Mouse (Mus musculus) heart, postnatal 25 days (tissue): ENCODE measurements around the gene Ccdc39. TPM values are rescaled to one million over a fixed set of nuclear protein-coding genes. Genes with fewer than 3 reads are reported as not detected.
A peak's percentile ranks its signal among the peaks of the same experiment; 100 is the strongest.

Experiments used
- DNase-seq: peaks from one replicate; pipeline ENCODE4 v3.0.0; 2022; ENCODE audit warnings: low spot score
- intact Hi-C: fragments of 180-260 bp; cut with DNase I; formaldehyde crosslinking; loops from one replicate; pipeline ENCODE4 v1.15.1; 2025
- total RNA-seq, 2 experiments: library from RNA; stranded (reverse); gene quantifications; 2 replicates each; pipeline ENCODE4 v1.2.3; 2021

The Ccdc39 gene
- under 1 TPM; 0.17 to 0.26 TPM for total RNA-seq

GRCm38 (mm10) chr3:33843801-33844632 lies at the start of gene Ccdc39:
Ccdc39 (minus strand) TSS chr3:33844310.
- intact Hi-C loops: no loop called here
- DNase-seq: peak; percentile 19

- DNase-seq: no peak
- intact Hi-C loops: no loop called here
These were observed 49.3 kb upstream of the Ccdc39 start for GRCm38 (mm10) chr3:33893433-33893832.

GRCm38 (mm10) chr3:33887438-33887837 lies 43.3 kb upstream of the Ccdc39 start:
- no peak for DNase-seq

DNA sequence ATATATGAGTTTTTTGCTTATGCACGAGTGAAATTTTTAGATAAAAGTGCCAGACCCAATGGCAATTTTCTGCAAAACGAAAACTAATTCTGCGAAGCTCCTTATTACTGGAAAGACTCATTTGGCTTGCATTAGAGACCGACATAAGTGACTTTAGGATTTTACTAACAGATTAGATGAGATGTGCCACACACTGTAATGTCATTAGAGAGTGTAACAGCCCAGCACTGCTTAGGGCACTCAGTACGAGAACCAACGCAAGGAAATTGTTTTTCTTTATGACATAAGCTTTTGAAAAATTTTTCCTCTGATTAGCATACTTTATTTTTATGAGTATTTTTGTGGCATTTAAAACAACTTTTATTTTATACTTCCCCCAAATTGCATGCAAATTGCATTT lies 39.0 kb upstream of the Ccdc39 start:
- intact Hi-C loops: no loop called here
- DNase-seq: no peak

More at GRCm38 (mm10) chr3:33887438-33887837, 43.3 kb upstream of the Ccdc39 start:
- intact Hi-C loops: no loop called here

- intact Hi-C loops: no loop called here
- no peak for DNase-seq
These were observed 38.6 kb upstream of the Ccdc39 start for GRCm38 (mm10) chr3:33882695-33883094.

- intact Hi-C loops: no loop called here
- no peak for DNase-seq
These were observed 34.6 kb upstream of the Ccdc39 start for GRCm38 (mm10) chr3:33878661-33879060.

DNA sequence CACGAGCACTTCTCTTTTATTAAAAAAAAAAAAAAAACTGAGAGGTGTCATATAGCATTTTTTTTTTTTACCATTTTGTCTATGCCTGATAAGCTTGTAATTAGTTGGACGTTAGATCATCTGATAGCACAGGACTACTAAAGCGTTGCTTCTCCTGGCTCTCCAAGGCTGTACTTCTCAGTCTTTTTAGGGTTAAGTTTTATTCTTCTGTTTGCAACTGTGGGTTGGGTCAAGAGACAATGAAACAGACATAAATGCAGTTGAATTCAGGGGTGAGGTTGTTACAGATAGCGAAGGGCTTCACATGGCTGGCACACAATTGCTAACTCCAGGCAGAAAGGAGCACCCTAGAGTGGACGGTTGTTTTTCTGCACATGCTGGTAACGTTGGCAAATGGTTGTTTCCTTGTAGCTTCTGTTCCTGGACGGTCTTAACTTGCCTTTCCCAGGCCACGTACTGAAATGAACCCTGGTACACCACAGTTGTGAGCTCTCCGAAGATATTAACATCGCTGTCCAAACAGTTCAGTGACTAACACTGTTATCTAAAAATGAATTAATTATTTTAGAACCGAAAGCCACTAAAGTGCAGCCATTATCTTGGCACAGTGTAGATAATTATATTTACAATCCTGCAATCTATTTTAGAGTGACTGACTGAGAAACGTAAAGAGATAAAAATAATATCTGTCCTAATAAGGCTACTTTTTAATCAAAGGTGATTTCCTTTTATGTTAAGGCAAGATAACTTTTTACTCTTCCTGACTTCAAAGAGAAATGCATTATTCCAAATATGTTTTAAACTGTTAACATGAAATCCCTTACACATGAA lies 30.6 kb upstream of the Ccdc39 start:
- intact Hi-C loops: no loop called here

GRCm38 (mm10) chr3:33873837-33874236 lies 29.7 kb upstream of the Ccdc39 start:
- intact Hi-C loops: no loop called here
- DNase-seq: no peak

More for the DNA sequence above, 30.6 kb upstream of the Ccdc39 start:
- no peak for DNase-seq

- DNase-seq: no peak
- intact Hi-C loops: no loop called here
These were observed 29.3 kb upstream of the Ccdc39 start for GRCm38 (mm10) chr3:33873366-33873765.

DNA sequence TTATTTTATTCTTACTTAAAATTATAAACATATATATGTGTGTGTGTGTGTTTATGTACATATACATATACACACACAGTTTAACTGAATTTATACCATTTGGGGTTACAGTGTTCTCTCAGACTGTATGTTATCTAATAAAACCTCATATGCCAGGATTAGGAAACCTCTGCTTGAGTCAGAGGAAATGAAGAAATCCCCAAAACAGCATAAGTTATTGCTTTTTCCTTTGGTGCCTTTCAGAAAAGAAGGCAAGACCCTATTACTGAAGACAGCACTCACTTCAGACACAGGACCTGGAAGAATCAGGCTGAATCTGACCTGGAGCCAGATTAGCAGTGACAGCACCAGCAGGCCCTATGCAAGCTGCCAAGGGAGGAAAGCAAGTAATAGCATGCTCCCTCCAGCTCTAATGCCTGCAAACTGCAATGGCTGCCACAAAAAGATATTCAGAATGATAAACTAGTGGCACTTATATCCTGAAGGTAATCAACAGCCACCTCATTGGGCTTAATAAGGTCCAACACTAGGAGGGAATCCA lies 20.0 kb upstream of the Ccdc39 start:
- no peak for DNase-seq
- intact Hi-C loops: no loop called here

DNA sequence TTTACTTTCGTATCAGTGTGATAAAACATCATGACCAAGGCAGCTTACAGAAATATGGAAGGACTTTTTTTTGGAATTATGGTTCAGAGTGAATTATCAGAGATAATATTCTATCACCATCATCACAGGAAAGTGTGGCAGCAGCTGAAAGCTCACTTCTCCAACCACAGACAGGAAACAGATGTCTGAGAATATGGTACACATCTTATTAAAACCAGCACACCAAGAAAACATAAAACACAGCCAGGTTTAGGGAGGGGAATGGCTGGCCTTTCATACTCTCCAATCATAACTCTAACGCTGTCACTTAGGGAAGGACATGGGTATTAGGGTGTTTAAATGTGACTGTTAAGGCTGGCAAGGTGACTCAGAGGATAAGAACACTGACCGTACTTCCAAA lies 14.8 kb upstream of the Ccdc39 start:
- intact Hi-C loops: no loop called here
- DNase-seq: no peak

- intact Hi-C loops: no loop called here
These were observed 9.0 kb upstream of the Ccdc39 start for GRCm38 (mm10) chr3:33853062-33853461.

DNA sequence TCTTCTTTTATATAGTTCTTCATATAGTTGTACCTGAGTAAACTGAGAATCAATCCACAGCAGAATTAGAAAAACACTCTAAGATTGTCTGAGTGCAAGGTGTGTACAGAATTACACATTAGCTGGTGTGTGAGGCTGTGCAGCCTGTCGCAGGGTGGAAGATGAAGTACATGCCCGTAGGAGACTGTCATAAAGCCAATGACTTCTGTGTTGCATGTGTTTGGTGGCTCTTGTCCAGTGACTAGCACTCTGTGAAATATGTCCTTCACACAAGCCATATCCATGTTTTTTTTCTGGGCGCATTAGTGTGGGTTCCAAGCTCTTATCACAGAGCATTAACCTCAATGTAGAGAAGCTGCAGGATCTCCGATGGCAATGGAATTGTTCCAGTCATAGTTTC lies 6.7 kb upstream of the Ccdc39 start:
- DNase-seq: no peak
- intact Hi-C loops: no loop called here

More at GRCm38 (mm10) chr3:33853062-33853461, 9.0 kb upstream of the Ccdc39 start:
- DNase-seq: no peak

DNA sequence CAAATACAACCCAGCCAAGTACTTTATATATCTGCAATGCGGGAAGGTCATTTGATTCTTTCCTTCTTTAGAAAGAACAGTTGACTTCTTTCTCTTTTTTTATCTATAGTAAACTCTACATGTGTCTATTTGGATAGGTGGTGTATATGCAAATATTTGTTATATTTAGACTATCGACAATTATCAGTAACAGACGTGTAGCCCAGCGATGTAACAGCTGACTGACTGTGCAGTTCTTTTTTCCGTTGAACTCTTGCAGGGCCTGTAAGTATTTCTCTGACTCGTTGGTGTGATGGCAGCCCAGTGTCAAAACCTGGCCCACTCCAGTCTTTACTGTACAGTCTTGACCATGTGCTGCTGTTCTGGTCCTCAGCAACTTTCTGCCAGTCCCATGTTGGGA lies 2.5 kb upstream of the Ccdc39 start:
- no peak for DNase-seq
- intact Hi-C loops: no loop called here

GRCm38 (mm10) chr3:33838877-33839276 lies 5.2 kb downstream of the Ccdc39 start:
- no peak for DNase-seq
- intact Hi-C loops: no loop called here

- intact Hi-C loops: no loop called here
- no peak for DNase-seq
These were observed 7.5 kb downstream of the Ccdc39 start for GRCm38 (mm10) chr3:33836576-33836975.

- intact Hi-C loops: no loop called here
- DNase-seq: no peak
These were observed 11.8 kb downstream of the Ccdc39 start for GRCm38 (mm10) chr3:33832351-33832750.

DNA sequence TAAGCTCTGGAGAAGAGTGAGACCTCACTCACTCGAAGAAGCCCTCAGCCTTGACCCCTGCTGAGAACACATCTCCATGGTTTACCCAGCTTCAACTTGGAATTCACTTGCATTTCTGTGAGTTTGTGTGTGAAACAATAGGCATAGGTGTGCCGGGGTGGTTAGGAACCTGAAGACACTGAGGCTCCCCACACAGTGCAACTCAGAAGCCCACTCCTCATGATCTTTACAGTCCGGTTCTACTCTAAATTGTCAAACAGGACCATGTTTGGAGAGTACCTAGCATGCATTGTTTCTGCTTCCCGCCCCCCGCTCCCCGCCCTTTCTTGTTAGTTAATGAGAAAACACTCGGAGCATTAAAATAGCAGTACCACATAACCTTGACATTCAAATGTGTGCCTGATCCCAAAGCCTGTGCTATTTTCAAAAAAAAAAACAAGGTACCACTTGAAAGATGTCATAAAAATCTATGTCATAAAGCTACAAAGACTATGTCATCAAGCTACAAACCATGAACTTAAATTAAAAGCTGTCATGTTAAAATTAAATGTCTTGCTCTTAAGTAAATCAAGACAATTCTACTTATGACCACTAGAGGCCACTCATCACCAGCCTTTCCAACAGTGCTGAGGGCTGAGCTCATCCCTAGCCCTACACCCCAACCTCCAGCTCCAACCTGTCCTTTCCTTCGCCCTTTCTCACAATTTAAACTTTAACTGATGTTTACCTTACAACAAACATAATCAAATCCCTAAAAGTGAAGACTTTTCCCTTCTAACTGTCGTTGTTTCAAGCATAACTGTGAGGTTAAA lies 19.8 kb downstream of the Ccdc39 start:
- no peak for DNase-seq
- intact Hi-C loops: loop anchor here (1.0 to 10.0 kb wide), 3 partner anchors 94 to 1660 kb away; no protein-coding TSS in a partner anchor

DNA sequence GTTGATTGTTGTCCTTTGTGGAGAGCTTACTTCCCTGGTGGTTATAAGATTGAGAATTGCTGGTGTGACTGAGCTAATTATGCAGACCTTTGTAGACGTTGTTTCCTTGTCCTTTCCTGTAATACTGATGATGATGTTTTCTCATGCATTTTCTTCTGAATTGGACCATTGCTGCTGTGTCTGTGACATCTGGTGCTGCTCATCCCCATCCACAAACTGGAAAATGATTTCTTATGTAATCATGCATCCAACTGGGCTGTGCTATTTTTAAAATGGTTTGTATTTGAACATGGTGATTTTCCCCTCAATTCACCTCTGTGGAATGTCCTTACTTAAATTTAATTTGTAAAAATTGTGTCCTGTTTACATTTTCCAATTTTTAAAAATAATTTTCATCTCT lies 37.0 kb downstream of the Ccdc39 start:
- intact Hi-C loops: loop anchor here (10.0 kb wide), 2 partner anchors 218 to 278 kb away; partner anchors contain the start of gene Dnajc19
- DNase-seq: no peak

GRCm38 (mm10) chr3:33800513-33800820 lies 43.6 kb downstream of the Ccdc39 start:
- intact Hi-C loops: loop anchor here (10.0 kb wide), 2 partner anchors 224 to 284 kb away; partner anchors contain the start of gene Dnajc19
- DNase-seq: peak; percentile 2
